Mouse (Mus musculus): ENCODE data around the gene Prelp.

GRCm38 (mm10) chr1:133913018-133913417, 8.2 kb downstream of the Prelp start:
- TF ChIP-seq CTCF (conservative IDR thresholded peaks at IDR 0.05; ENCODE audit: insufficient read depth, insufficient read length, low read depth, low read length) (no peak), POLR2A (IDR thresholded peaks at IDR 0.05; ENCODE audit: low read depth, low read length) (no peak)

Measured in kidney, adult 2 months (tissue).